Mouse (Mus musculus) lung, postnatal 36 days (tissue): ENCODE results near the gene Bud31.
A peak's percentile ranks its signal among the peaks of the same experiment; 100 is the strongest.
"Not testable (repeated sequence)": the region's sequence is repeated elsewhere in the genome, so short reads cannot be mapped to it uniquely, and the experiment has no call there.

Experiments used
- DNase-seq: peaks from one replicate; pipeline ENCODE4 v3.0.0; 2022; ENCODE audit warnings: mixed read lengths

Gene Bud31

GRCm38 (mm10) chr5:145139571-145140519 is at the start of gene Bud31, which contains the start of gene Pdap1:
Bud31 (plus strand) TSS chr5:145140362.
Pdap1 (minus strand) TSS chr5:145140238.
- peak; percentile 96 for DNase-seq

- no peak for DNase-seq
These were observed 44.0 kb upstream of the Bud31 start for GRCm38 (mm10) chr5:145096195-145096594.

- no peak for DNase-seq
These were observed 41.8 kb upstream of the Bud31 start for GRCm38 (mm10) chr5:145098340-145098821.

GRCm38 (mm10) chr5:145100960-145101359 is 39.2 kb upstream of the Bud31 start:
- no peak for DNase-seq

GRCm38 (mm10) chr5:145101451-145101850 is 38.7 kb upstream of the Bud31 start:
- DNase-seq: not testable (repeated sequence)

GRCm38 (mm10) chr5:145102706-145103105 is 37.5 kb upstream of the Bud31 start:
- DNase-seq: no peak

- no peak for DNase-seq
These were observed 35.8 kb upstream of the Bud31 start for GRCm38 (mm10) chr5:145104328-145104727.

- no peak for DNase-seq
These were observed 34.4 kb upstream of the Bud31 start for GRCm38 (mm10) chr5:145105694-145106275.

GRCm38 (mm10) chr5:145110401-145110800 is 29.8 kb upstream of the Bud31 start:
- no peak for DNase-seq

- DNase-seq: no peak
These were observed 27.6 kb upstream of the Bud31 start for GRCm38 (mm10) chr5:145112566-145112965.

GRCm38 (mm10) chr5:145113416-145113815 is 26.7 kb upstream of the Bud31 start:
- no peak for DNase-seq

- DNase-seq: peak; percentile 87
These were observed 26.0 kb upstream of the Bud31 start, which contains the start of gene Arpc1b for GRCm38 (mm10) chr5:145114071-145114605. Arpc1b (plus strand) TSS chr5:145114215.

- peak; percentile 78 for DNase-seq
These were observed 25.3 kb upstream of the Bud31 start for GRCm38 (mm10) chr5:145114606-145115473.

- DNase-seq: no peak
These were observed 24.4 kb upstream of the Bud31 start for GRCm38 (mm10) chr5:145115736-145116135.

GRCm38 (mm10) chr5:145116316-145116715 is 23.8 kb upstream of the Bud31 start:
- DNase-seq: peak; percentile 91

- peak; percentile 86 for DNase-seq
These were observed 23.2 kb upstream of the Bud31 start for GRCm38 (mm10) chr5:145116916-145117315.

GRCm38 (mm10) chr5:145118005-145118404 is 22.2 kb upstream of the Bud31 start:
- peak; percentile 39 for DNase-seq

GRCm38 (mm10) chr5:145118461-145118860 is 21.7 kb upstream of the Bud31 start:
- no peak for DNase-seq

GRCm38 (mm10) chr5:145119385-145119784 is 20.8 kb upstream of the Bud31 start:
- peak; percentile 40 for DNase-seq

- DNase-seq: no peak
These were observed 19.2 kb upstream of the Bud31 start for GRCm38 (mm10) chr5:145120921-145121320.

GRCm38 (mm10) chr5:145123396-145123795 is 16.8 kb upstream of the Bud31 start:
- no peak for DNase-seq

- no peak for DNase-seq
These were observed 13.6 kb upstream of the Bud31 start for GRCm38 (mm10) chr5:145126580-145126979.
